1 mouse cellular context compared by ENCODE assay signal in genomic region chr16:23403008-23403755, GRCm38 (mm10).
A peak's percentile ranks its signal among the peaks of the same experiment; 100 is the strongest.
TF ChIP-seq lines count a peak whose summit lies in the region.

No protein-coding gene starts in this region.

TF ChIP-seq in CH12.LX, 34 proteins besides CTCF, POLR2A, EP300 and RAD21 (continued from another document):
- no peak for TF ChIP-seq ETS1 (conservative IDR thresholded peaks at IDR 0.05; ENCODE audit: low read depth, low read length)
- TF ChIP-seq JUND (conservative IDR thresholded peaks at IDR 0.05; ENCODE audit: low read depth, low read length) = no peak
- TF ChIP-seq POLR2AphosphoS2 (IDR thresholded peaks at IDR 0.05; ENCODE audit: low read depth, low read length) = no peak
- TF ChIP-seq MAZ (IDR thresholded peaks at IDR 0.05; ENCODE audit: low read depth, low read length) = no peak
- TF ChIP-seq MAFK (IDR thresholded peaks at IDR 0.05; ENCODE audit: insufficient replicate concordance, low read length) = no peak
- TF ChIP-seq TBP (conservative IDR thresholded peaks at IDR 0.05; ENCODE audit: low read depth, low read length) = no peak
- TF ChIP-seq UBTF (IDR thresholded peaks at IDR 0.05; ENCODE audit: low read depth, low read length) = no peak
- peak; percentile 97 for TF ChIP-seq ZC3H11A (IDR thresholded peaks at IDR 0.05; ENCODE audit: low read depth, low read length)
- TF ChIP-seq IRF4 (IDR thresholded peaks at IDR 0.05; ENCODE audit: low read depth, low read length) = peak; percentile 12; the same call in 1 of the 2 replicates
- no peak for TF ChIP-seq USF2 (conservative IDR thresholded peaks at IDR 0.05; ENCODE audit: low read depth, low read length)
- no peak for TF ChIP-seq CHD2 (IDR thresholded peaks at IDR 0.05; ENCODE audit: low read length)
TF ChIP-seq in CH12.LX: peak in this region for 6.
